Mouse (Mus musculus) MEL (cell line): ENCODE data around the gene Gipc3. TPM values are rescaled to one million over a fixed set of nuclear protein-coding genes. Genes with fewer than 3 reads are reported as not detected.

Experiments
- DNase-seq: peaks from one replicate; pipeline ENCODE4 v3.0.0; 2011; ENCODE audit warnings: low read depth, low spot score
- H3K27ac ChIP-seq: 2 replicates; pipeline ENCODE4 v1.5.1; 2012; ENCODE audit warnings: low read depth, mild to moderate bottlenecking, control low read depth, low read length, moderate library complexity; ENCODE audit not compliant: control insufficient read depth
- H3K27me3 ChIP-seq, 2 experiments: fragments of 150-350 bp in 1 of 2; sonication (generic) in 1 of 2; 2 replicates each; pipeline ENCODE4 v1.6.1; 2012; ENCODE audit warnings: low read length in 2 of 2, mild to moderate bottlenecking in 2 of 2, improper control_type of control experiment in 1 of 2, moderate library complexity in 1 of 2; ENCODE audit not compliant: insufficient read depth in 2 of 2, control insufficient read depth in 1 of 2
- H3K36me3 ChIP-seq, 2 experiments: 2 replicates each; pipeline ENCODE4 v1.6.1; 2012 to 2014; ENCODE audit warnings: low read length in 2 of 2, improper control_type of control experiment in 1 of 2, inconsistent platforms in 1 of 2, mild to moderate bottlenecking in 1 of 2; ENCODE audit not compliant: insufficient read depth in 2 of 2, control insufficient read depth in 1 of 2
- H3K4me1 ChIP-seq, 2 experiments: fragments of 150-350 bp in 1 of 2; sonication (generic) in 1 of 2; 2 replicates each; pipeline ENCODE4 v1.6.1; 2012; ENCODE audit warnings: low read length in 2 of 2, improper control_type of control experiment in 1 of 2, mild to moderate bottlenecking in 1 of 2; ENCODE audit not compliant: insufficient read depth in 2 of 2, control insufficient read depth in 1 of 2
- H3K4me3 ChIP-seq, 2 experiments: fragments of 150-350 bp in 1 of 2; sonication (generic) in 1 of 2; 2 replicates each; pipeline ENCODE4 v1.5.1; 2012; ENCODE audit warnings: low read depth in 2 of 2, low read length in 2 of 2, mild to moderate bottlenecking in 2 of 2, moderate library complexity in 2 of 2, control low read depth in 1 of 2, improper control_type of control experiment in 1 of 2; ENCODE audit not compliant: control insufficient read depth in 1 of 2, insufficient read depth in 1 of 2
- H3K79me2 ChIP-seq: 2 replicates; pipeline ENCODE4 v1.6.1; 2012; ENCODE audit warnings: mild to moderate bottlenecking, low read length, moderate library complexity; ENCODE audit not compliant: control insufficient read depth, poor library complexity, insufficient read depth
- H3K9ac ChIP-seq: 2 replicates; pipeline ENCODE4 v1.6.1; 2012; ENCODE audit warnings: low read depth, mild to moderate bottlenecking, control low read depth, low read length, moderate library complexity; ENCODE audit not compliant: control insufficient read depth, poor library complexity, severe bottlenecking
- H3K9me3 ChIP-seq: fragments of 150-350 bp; sonication (generic); replicated peaks from 2 replicates; pipeline ENCODE4 v1.6.1; 2012; ENCODE audit warnings: mild to moderate bottlenecking, low read length, improper control_type of control experiment, moderate library complexity; ENCODE audit not compliant: insufficient read depth
- BHLHE40 ChIP-seq: IDR thresholded peaks from 2 replicates; pipeline ENCODE4 v1.6.1; 2012; ENCODE audit warnings: low read depth, mild to moderate bottlenecking, inconsistent platforms, low read length, improper control_type of control experiment, borderline replicate concordance
- CTCF ChIP-seq, 3 experiments: IDR thresholded peaks in 2 of 3; conservative IDR thresholded peaks in 1 of 3; 2 replicates each; pipeline ENCODE4 v1.5.1; 2011 to 2012; ENCODE audit warnings: low read length in 3 of 3, low read depth in 2 of 3, mild to moderate bottlenecking in 2 of 3, improper control_type of control experiment in 1 of 3, inconsistent platforms in 1 of 3, mixed read lengths in 1 of 3, moderate library complexity in 1 of 3; ENCODE audit not compliant: control insufficient read depth in 1 of 3, insufficient read depth in 1 of 3, poor library complexity in 1 of 3, severe bottlenecking in 1 of 3
- EP300 ChIP-seq, 2 experiments: IDR thresholded peaks; 2 replicates each; pipeline ENCODE4 v1.6.1; 2011; ENCODE audit warnings: improper control_type of control experiment in 2 of 2, low read length in 2 of 2, low read depth in 1 of 2, mild to moderate bottlenecking in 1 of 2
- ETS1 ChIP-seq: IDR thresholded peaks from 2 replicates; pipeline ENCODE4 v1.6.1; 2012; ENCODE audit warnings: low read depth, mild to moderate bottlenecking, inconsistent platforms, low read length, improper control_type of control experiment, moderate library complexity
- GABPA ChIP-seq: IDR thresholded peaks from 2 replicates; pipeline ENCODE4 v1.6.1; 2012; ENCODE audit warnings: low read depth, mild to moderate bottlenecking, inconsistent platforms, low read length, improper control_type of control experiment, moderate library complexity
- GATA1 ChIP-seq: IDR thresholded peaks from 2 replicates; pipeline ENCODE4 v1.6.1; 2011; ENCODE audit warnings: low read depth, low read length, improper control_type of control experiment
- HCFC1 ChIP-seq: IDR thresholded peaks from 2 replicates; pipeline ENCODE4 v1.6.1; 2012; ENCODE audit warnings: low read depth, mild to moderate bottlenecking, inconsistent platforms, low read length, improper control_type of control experiment, moderate library complexity
- JUND ChIP-seq: IDR thresholded peaks from 2 replicates; pipeline ENCODE4 v1.6.1; 2011; ENCODE audit warnings: low read depth, mild to moderate bottlenecking, improper control_type of control experiment, low read length
- KAT2A ChIP-seq: conservative IDR thresholded peaks from 2 replicates; pipeline ENCODE4 v1.6.1; 2012; ENCODE audit warnings: low read depth, low read length, improper control_type of control experiment, inconsistent platforms
- MAFK ChIP-seq: IDR thresholded peaks from 2 replicates; pipeline ENCODE4 v1.6.1; 2011; ENCODE audit warnings: low read depth, mild to moderate bottlenecking, low read length, improper control_type of control experiment, borderline replicate concordance
- MEF2A ChIP-seq: IDR thresholded peaks from 2 replicates; pipeline ENCODE4 v1.6.1; 2014; ENCODE audit warnings: low read depth, mild to moderate bottlenecking, inconsistent platforms, low read length, improper control_type of control experiment; ENCODE audit not compliant: poor library complexity, insufficient replicate concordance, severe bottlenecking; ENCODE audit errors: extremely low read depth
- MYB ChIP-seq: IDR thresholded peaks from 2 replicates; pipeline ENCODE4 v1.6.1; 2011; ENCODE audit warnings: mild to moderate bottlenecking, low read depth, low read length, improper control_type of control experiment
- NELFE ChIP-seq: IDR thresholded peaks from 2 replicates; pipeline ENCODE4 v1.6.1; 2011; ENCODE audit warnings: low read depth, low read length, improper control_type of control experiment
- POLR2A ChIP-seq, 2 experiments: IDR thresholded peaks; 2 replicates each; pipeline ENCODE4 v1.6.1; 2011 to 2012; ENCODE audit warnings: low read length in 2 of 2, mild to moderate bottlenecking in 2 of 2, control low read depth in 1 of 2, improper control_type of control experiment in 1 of 2, low read depth in 1 of 2, moderate library complexity in 1 of 2; ENCODE audit not compliant: control insufficient read depth in 1 of 2, insufficient read depth in 1 of 2, poor library complexity in 1 of 2
- RAD21 ChIP-seq: IDR thresholded peaks from 2 replicates; pipeline ENCODE4 v1.6.1; 2011; ENCODE audit warnings: mild to moderate bottlenecking, low read depth, low read length, improper control_type of control experiment
- RCOR1 ChIP-seq: IDR thresholded peaks from 2 replicates; pipeline ENCODE4 v1.6.1; 2012; ENCODE audit warnings: low read depth, mild to moderate bottlenecking, inconsistent platforms, low read length, improper control_type of control experiment
- SMC3 ChIP-seq: IDR thresholded peaks from 2 replicates; pipeline ENCODE4 v1.6.1; 2011; ENCODE audit warnings: low read depth, low read length, improper control_type of control experiment
- UBTF ChIP-seq: IDR thresholded peaks from 2 replicates; pipeline ENCODE4 v1.6.1; 2012; ENCODE audit warnings: low read depth, mild to moderate bottlenecking, inconsistent platforms, low read length, improper control_type of control experiment, moderate library complexity, borderline replicate concordance; ENCODE audit not compliant: insufficient read depth
- ZKSCAN1 ChIP-seq: IDR thresholded peaks from 2 replicates; pipeline ENCODE4 v1.6.1; 2012; ENCODE audit warnings: low read depth, mild to moderate bottlenecking, inconsistent platforms, low read length, improper control_type of control experiment, moderate library complexity
- polyA plus RNA-seq, 2 experiments: library from polyadenylated mRNA; stranded (reverse) in 1 of 2; unstranded in 1 of 2; fragments of >175 nt in 1 of 2; fragments of >200 nt in 1 of 2; gene quantifications; 2 replicates each; pipeline versions ENCODE4 v1.2.1 to v1.2.4; 2012; ENCODE audit warnings: low replicate concordance in 2 of 2, low read depth in 1 of 2; ENCODE audit not compliant: insufficient read length in 2 of 2, insufficient read depth in 1 of 2, missing spikeins in 1 of 2
- total RNA-seq: library from RNA; depleted of rRNA; stranded (reverse); fragments of 300-350 nt; gene quantifications from 2 replicates; pipeline ENCODE4 v1.2.3, GENCODE M21; 2012

Gipc3 gene
- total and polyA plus RNA-seq, 3 experiments = not detected

GRCm38 (mm10) chr10:81319330-81319699 is 23.8 kb downstream of the Gipc3 start:
- H3K9me3 ChIP-seq = no peaks in the 10 kb centered on the region
- H3K4me1 ChIP-seq = peaks cover 0 to 12% of the 10 kb centered on the region in 2 experiments; a peak in 3 of 4 replicates
- TF ChIP-seq RAD21 (peak; percentile 2), GABPA (no peak), CTCF (IDR thresholded peaks at IDR 0.05 in 2 of 3, conservative IDR thresholded peaks at IDR 0.05 in 1 of 3; ENCODE audit: control insufficient read depth in 1 of 3, insufficient read depth in 1 of 3, low read depth in 2 of 3, low read length in 3 of 3, poor library complexity in 1 of 3, severe bottlenecking in 1 of 3) (peak in 2 of 3 experiments; percentile 17 to 25; a peak in 3 of 6 replicates), NELFE (no peak), SMC3 (no peak), POLR2A (IDR thresholded peaks at IDR 0.05; ENCODE audit: control insufficient read depth in 1 of 2, insufficient read depth in 1 of 2, low read depth in 1 of 2, low read length in 2 of 2, poor library complexity in 1 of 2) (no peak), MAFK (no peak), UBTF (no peak), ETS1 (no peak), EP300 (IDR thresholded peaks at IDR 0.05; ENCODE audit: low read depth in 1 of 2, low read length in 2 of 2) (no peak), RCOR1 (no peak)
- H3K27ac ChIP-seq = peak overlapping the region; percentile 81
- DNase-seq = peak; percentile 56
- H3K27me3 ChIP-seq = no peaks in the 10 kb centered on the region
- peak overlapping the region; percentile 71 for H3K9ac ChIP-seq
- peaks cover 20% of the 10 kb centered on the region for H3K79me2 ChIP-seq
- peak overlapping the region; percentile 61 to 85 for H3K4me3 ChIP-seq
- H3K36me3 ChIP-seq = peaks cover 2 to 6% of the 10 kb centered on the region in 2 experiments; a peak in 2 of 4 replicates

- no peak overlapping the region for H3K27ac ChIP-seq
Measured at GRCm38 (mm10) chr10:81318589-81319329, 24.3 kb downstream of the Gipc3 start.

More at GRCm38 (mm10) chr10:81318589-81319329, 24.3 kb downstream of the Gipc3 start:
- Histone ChIP-seq H3K9me3 (no peaks in the 10 kb centered on the region), H3K79me2 (peaks cover 20% of the 10 kb centered on the region), H3K36me3 (peaks cover 2 to 6% of the 10 kb centered on the region in 2 experiments; a peak in 3 of 4 replicates), H3K4me3 (no peak overlapping the region; a peak in 1 of 4 replicates), H3K9ac (peak overlapping the region; percentile 71; the same call in 1 of the 2 replicates), H3K4me1 (peaks cover 0 to 12% of the 10 kb centered on the region in 2 experiments; a peak in 3 of 4 replicates), H3K27me3 (no peaks in the 10 kb centered on the region)
- DNase-seq = no peak
- TF ChIP-seq HCFC1 (no peak), MYB (no peak), MEF2A (no peak), GATA1 (no peak), GABPA (no peak), KAT2A (no peak), ZKSCAN1 (no peak), JUND (no peak), ETS1 (no peak), BHLHE40 (no peak)
